Mouse (Mus musculus) granulocyte monocyte progenitor cell, adult 5-6 weeks (primary cell): ENCODE results near the gene Cxcr3. TPM values are rescaled to one million over a fixed set of nuclear protein-coding genes. Genes with fewer than 3 reads are reported as not detected.

Experiments
- ATAC-seq: replicated peaks from 2 replicates; pipeline ENCODE4 v1.8.0; 2016; ENCODE audit warnings: mild to moderate bottlenecking, moderate TSS enrichment, inconsistent platforms; ENCODE audit not compliant: poor library complexity, severe bottlenecking
- total RNA-seq, 2 experiments: library from RNA; stranded (forward) in 1 of 2; stranded (reverse) in 1 of 2; fragments of 200-712, 200-1000 nt in 1 of 2; fragments of >200 nt in 1 of 2; fragmentation: Nextera tagmentation in 1 of 2; gene quantifications; 2 replicates each; pipeline ENCODE4 v1.2.3; 2014 to 2017

Gene Cxcr3
- total RNA-seq (2014; fragmentation: Nextera tagmentation) (0.45 TPM in 1 of 2 replicates, not detected in the other), total RNA-seq (2017) (0.10 TPM in 1 of 2 replicates, not detected in the other)

GRCm38 (mm10) chrX:101733828-101734319, at the start of gene Cxcr3:
Gene Cxcr3 (minus strand): TSS chrX:101734269.
- peak; percentile 82 for ATAC-seq

DNA sequence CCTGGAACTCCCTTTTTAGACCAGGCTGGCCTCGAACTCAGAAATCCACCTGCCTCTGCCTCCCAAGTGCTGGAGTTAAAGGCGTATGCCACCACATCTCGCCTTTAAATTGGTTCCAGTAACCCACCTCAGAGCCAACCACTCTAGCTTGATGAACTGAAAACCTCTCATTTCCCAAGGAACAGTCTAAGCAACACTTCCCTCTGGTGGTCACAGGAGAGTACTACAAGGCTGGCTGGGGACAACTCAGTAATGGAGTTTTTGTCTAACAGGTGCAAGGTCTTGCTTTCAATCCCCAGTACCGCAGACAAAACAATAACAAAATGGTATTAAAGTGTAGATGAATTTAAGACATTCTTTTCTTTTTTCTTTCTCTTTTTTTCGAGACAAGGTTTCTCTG, 38.0 kb upstream of the Cxcr3 start:
- peak; percentile 48 for ATAC-seq

DNA sequence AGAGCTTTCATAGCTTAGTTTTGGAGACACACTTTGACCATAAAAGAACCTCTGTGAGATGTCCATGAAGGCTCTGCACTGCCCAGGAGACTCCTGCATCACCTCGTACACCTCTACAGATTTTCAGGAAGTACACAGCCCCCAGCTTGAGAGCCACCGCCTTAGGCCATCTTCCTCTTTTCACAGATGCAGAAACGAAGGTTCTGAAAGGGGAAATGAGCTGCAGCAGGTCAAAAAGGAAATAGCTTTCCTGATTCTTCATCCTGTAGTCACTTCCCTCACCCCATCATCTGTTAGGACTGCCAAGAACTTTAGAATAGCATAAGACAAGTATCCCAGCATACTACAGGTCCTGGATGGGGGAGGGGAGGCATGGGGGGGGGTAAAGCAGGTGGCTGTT, 36.2 kb upstream of the Cxcr3 start:
- peak; percentile 80 for ATAC-seq

DNA sequence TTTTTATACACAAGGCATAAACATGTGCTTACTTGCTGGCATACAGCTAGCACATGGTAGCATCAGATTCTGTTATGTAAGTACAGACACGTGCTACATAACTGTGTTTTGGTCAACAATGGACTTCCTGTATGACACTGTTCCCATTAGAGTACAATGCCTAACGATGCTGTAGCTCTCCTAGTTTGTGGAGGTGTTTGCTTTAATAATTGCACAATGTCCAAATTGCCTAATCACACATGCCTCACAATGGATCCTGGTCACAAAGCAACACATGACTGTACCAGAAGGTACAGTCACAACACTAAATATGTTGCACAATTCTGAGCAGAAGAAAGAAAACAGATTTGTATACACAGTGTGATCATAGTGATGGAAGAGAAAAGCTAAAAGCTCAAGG, 35.4 kb upstream of the Cxcr3 start:
- ATAC-seq: peak; percentile 84

GRCm38 (mm10) chrX:101767280-101767679, 33.2 kb upstream of the Cxcr3 start:
- ATAC-seq: no peak

DNA sequence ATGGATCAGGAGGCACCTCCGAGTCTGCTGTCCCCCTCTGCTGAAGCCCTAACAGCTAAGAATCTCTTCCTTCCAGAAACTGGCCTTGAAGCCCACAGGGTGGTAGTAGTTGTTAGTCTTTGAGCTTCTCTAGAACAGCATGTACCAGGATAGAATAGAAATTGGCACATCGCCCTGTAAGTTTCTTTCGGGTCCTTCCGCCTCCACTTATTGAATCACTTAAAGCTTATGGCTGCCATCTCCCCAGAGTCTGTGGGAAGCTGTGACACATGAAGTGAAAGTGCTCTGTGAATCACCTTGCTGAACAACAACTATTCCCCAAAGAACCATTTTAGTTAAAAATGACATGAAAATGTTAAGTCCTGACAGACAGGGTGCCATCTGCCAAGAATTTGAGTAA, 31.0 kb upstream of the Cxcr3 start:
- ATAC-seq: no peak

DNA sequence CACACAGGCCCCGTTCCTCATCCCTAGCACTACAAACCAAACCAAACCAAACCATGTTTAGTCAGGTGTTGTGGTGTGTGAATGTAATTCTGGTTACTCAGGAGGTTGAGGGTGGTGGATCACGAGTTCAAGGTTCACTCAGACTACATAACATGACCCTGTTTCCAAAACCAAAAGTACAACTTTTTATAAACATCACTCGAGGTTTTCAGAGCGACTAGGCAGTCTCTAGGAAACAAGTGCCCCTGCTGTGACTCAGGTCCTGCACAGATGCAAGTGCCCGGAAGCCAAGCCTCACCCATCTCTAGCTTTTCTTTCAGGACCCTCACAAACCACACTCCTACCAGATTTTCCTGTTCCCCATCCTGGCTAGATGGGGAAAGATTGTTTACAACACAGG, 30.6 kb upstream of the Cxcr3 start:
- no peak for ATAC-seq

- ATAC-seq: no peak
Observed at GRCm38 (mm10) chrX:101754478-101754877, 20.4 kb upstream of the Cxcr3 start.

DNA sequence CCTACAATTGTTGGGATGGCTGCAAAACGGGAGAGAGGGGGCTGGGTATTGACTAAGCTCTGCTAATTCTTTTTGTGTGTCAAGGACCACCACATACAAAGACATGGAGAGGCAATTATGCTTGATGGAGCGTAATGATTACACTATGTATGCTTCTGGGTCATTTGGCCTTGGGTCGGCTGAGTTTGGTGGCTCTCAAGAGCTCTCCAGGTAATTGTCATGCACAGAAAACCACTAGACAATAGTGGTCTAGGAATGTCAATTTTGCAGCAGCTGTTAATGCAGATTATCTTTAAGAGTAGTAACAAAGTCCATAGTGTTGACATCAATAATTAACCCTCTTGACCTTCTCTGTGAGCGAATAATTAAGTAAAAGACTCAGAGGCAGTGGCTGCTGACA, 16.1 kb upstream of the Cxcr3 start:
- no peak for ATAC-seq

DNA sequence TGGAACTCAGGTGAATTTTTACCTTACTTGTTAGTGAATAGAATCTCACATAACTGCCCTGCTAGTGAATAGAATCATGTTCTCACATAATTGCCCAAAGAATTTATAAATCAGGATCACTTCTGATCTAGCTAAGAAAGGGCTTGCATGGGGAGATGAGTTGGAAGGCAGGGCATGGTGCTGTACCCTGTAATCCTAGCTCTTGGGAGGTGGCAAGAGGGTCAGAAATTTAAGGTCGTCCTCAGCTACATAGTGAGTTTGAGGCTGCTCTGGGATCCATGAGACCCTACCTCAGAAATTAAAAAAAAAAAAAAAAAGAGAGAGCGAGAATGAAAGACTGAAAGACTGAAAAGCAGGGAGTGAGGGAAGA, 7.0 kb upstream of the Cxcr3 start:
- no peak for ATAC-seq

GRCm38 (mm10) chrX:101740335-101741063, 6.4 kb upstream of the Cxcr3 start:
- no peak for ATAC-seq

- no peak for ATAC-seq
Observed at GRCm38 (mm10) chrX:101737201-101737600, 3.1 kb upstream of the Cxcr3 start.

DNA sequence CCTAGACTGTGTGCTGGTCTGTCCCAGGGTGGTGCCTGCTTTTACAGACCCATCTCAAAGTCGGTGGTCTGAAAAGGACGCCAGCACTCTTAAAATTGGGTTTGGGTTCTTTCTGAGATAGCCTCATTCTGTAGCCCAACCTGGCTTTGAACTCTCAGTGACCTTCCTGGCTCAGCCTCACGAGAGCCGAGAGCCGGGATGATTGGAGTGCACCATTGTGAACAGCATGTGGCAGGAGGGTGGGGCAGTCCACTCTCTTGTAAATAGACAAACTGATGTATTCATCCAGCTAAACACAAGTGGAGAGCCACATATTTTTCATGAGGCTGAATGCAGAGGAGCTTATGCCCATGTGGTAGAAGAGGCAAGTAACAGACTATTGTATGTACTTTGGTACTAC, 912 bp upstream of the Cxcr3 start:
- ATAC-seq: no peak

DNA sequence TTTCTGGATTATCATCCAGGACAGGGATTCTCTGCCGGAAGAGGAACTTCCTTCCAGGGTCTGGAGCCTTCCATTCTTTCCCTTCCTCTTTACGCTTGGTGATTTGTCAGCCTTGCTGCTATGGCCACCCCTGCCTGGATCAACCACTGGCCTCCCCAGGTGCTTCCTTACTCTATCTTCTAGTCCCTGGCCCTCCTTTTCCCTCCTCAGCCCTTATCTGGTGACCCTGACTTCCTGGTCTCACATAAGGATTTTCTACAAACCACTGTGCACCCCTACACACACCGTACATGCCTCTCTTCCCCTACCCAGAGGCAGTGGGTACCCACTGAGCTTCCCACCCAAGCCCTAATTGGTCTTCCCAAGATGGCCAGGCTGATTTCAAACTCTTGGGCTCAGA, 781 bp downstream of the Cxcr3 start:
- ATAC-seq: peak; percentile 37

DNA sequence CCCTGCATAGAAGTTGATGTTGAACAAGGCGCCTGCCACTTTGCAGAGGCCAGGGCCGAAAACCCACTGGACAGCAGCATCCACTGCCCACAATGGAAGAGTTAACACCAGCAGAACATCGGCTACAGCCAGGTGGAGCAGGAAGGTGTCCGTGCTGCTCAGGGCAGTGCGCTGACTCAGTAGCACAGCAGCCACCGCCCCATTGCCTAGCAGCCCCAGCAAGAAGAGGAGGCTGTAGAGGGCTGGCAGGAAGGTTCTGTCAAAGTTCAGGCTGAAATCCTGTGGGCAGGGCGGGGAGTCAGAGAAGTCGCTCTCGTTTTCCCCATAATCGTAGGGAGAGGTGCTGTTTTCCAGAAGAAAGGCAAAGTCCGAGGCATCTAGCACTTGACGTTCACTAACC, 1.4 kb downstream of the Cxcr3 start:
- ATAC-seq: no peak

GRCm38 (mm10) chrX:101730010-101730409, 4.1 kb downstream of the Cxcr3 start:
- no peak for ATAC-seq

DNA sequence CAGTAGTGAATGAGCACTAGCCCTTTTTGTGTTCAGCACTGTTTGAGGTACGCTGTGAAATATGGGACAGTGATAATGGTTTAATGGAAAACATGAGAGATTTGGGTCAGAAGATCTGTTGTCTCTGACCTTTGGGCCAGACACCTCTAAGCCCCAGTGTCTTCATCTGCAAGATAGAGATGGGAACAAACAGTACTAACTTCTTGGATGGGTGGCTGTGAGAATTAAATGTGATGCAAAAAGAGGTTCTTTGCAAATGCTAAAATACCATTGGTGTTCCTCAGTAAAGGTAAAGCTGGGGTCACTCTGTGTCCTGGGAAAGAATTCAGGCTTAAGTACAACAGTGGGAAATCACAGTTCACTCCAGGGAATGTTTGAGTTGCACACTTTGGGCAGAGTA, 13.7 kb downstream of the Cxcr3 start:
- no peak for ATAC-seq

DNA sequence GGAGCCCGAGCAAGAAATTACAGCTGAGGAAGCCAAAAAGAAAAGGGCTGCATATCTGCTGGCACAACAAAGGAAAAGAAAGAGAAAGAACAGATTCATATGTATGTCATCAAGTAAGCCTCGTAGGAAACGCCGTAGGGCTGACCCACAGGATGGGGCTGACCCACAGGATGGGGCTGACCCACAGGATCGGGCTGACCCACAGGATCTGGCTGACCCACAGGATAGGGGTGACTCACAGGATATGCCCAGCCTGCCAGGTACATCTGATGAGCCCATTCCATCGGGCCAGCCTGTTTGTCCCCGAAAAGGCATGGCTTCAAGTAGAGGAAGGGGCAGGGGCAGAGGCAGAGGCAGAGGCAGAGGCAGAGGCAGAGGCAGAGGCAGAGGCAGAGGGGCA, 29.0 kb downstream of the Cxcr3 start:
- ATAC-seq: no peak

DNA sequence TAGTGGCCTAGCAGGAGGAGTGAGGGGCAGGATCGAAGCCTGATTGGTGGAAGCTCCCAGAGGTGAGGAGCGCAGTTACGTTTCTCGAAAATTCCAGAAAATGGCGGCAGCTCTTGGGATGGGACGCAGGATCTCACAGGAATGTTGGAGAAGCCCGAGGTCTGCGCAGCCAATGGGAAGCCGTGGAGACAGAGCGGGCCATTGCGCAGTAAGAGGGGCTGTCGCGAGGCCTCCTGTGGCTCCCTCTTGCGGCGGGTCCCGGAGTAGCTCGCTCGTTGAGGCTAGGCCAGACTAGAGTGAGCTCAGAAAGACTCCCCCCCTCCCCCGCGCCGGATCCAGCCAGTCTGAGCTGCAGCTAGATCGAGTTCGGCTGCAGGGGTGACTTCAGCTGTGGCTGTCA, 35.8 kb downstream of the Cxcr3 start:
- no peak for ATAC-seq

DNA sequence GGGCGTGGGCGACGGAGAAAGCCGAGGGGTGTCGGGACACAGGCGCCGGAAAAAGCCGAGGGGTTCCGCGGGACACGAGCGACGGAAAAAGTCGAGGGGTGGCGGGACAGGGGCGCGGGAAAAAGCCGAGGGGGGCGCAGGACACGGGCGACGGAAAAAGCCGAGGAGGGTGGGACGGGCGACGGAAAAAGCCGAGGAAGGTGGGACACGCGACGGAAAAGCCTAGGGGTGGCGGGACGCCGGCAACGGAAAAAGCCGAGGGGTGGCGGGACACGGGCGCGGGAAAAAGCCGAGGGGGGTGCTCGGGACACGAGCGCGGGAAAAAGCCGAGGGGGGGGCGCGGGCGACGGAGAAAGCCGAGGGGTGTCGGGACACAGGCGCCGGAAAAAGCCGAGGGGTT, 36.5 kb downstream of the Cxcr3 start:
- no peak for ATAC-seq

DNA sequence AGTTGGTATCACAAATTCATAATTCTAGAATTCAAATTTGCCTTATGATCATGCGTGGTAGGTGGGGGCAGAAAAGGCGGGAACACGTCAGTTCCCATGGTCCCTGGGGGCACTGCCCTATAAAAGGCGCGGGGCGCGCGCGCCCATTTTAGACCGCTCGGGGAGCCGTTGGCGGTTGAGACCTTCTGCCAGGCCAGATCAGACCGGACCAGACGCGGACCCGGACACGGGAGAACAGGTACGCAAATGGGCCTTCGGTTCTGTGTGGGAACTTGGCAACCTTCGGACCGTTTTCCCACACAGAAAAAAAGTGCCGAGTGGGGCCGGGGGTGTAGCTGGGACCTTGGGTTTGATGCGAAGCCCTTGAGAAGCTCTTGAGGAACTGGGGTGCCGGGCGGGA, 38.4 kb downstream of the Cxcr3 start:
- no peak for ATAC-seq
